Mouse (Mus musculus): ENCODE measurements around the gene Mrps27. TPM values are rescaled to one million over a fixed set of nuclear protein-coding genes. Genes with fewer than 3 reads are reported as not detected.

Gene Mrps27
- polyA plus RNA-seq, 1 experiment: 21.1 TPM

DNA sequence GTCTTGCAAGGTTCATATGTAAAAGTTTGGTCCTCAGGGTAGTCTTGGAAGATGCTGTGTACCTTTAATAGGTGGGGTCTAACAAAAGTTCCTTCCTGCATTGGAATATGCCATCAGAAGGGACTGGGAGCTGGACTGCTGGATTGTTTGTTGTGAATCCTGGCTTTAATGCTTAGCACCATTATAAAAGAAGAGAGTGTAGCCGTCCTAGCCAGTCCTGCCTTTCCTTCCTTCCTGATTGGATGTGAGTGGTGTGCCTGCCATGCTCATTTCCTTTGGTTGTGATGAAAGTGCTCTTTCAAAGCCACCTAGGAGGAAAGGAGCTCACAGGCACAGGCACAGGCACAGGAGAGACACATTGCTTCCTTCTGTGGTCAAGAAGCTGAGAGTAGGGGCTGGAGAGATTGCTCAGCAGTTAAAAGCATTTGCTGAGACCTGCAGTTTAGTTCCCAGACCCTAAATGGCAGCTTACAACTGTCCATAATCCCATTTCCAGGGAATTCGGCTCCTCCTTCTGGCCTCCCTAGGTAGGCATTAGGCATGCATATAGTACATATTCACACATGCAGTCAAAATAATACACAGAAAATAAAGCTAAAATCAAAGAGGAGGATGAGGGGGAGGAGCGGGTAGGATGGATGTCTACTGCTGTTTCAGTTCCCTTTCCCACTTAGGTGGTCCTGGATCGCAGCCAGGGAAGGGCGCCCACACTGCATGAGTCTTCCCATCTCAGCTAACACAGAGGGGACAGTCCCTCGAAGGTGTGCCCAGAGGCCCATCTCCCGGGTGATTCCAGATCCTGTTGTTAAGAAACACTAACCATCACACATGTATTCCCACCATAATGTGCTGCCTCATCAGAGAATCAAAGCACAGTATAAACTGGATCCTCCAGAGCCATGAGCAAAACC lies 43.6 kb downstream of the Mrps27 start:
- DNase-seq (ENCODE audit: low spot score): no peak

DNA sequence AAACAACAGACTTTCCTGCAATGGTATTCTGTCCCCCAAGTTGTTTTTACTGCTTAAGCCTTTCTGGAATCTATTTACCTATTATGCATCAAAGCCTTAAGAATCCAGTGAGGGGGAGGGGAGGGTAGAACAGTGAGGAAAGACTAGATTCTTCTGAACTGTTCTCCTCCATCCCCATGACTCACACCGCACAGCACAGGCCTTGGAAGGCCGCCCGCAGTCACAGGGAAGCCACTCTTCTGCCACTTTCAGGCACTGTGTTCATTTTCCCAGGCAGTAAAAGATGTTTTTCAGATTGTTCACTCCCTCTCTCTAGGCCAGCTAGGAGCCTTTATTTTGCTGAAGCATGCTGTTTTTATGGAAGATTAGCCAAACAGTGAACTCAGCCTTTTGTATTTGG lies 46.8 kb downstream of the Mrps27 start:
- no peak for DNase-seq (ENCODE audit: low spot score)

DNA sequence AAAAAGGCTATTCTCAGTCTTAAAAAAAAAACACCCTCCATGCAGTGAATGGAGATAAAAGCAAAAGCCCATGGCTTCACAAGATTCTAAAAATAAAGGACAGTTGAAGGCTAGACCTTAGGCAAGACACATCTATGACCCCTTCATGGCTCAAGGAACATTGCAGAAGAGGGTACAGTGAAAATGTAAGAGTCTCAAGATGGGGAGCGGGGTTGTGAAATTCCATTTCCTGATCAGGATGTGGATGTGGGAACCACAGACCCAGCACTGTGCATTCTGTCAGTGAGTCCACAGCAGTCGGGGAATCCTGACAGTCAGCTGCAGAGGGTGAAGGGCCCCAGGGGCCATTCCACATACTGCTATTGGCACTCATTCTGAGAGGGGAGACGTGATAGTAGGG lies 48.5 kb downstream of the Mrps27 start:
- DNase-seq (ENCODE audit: low spot score): no peak

DNA sequence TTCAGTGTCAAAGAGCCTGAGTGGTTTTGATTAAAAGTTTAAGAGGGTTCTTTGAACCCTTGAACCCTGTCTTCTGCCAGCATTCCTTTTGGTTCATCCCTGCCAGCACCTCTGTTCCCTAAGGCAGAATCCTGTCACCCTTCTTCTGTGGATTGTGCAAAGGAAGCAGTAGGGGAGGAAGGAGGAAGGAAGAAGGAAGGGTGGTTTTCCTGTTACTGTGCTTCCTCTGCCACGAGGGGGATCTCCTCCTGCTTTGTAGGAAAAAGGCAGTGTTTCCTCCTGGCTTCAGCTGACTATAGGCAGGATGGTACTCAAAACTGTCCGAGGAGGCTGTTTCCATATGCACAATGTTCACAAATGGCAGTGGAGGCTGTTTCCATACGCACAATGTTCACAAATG lies 50.1 kb downstream of the Mrps27 start:
- no peak for DNase-seq (ENCODE audit: low spot score)

DNA sequence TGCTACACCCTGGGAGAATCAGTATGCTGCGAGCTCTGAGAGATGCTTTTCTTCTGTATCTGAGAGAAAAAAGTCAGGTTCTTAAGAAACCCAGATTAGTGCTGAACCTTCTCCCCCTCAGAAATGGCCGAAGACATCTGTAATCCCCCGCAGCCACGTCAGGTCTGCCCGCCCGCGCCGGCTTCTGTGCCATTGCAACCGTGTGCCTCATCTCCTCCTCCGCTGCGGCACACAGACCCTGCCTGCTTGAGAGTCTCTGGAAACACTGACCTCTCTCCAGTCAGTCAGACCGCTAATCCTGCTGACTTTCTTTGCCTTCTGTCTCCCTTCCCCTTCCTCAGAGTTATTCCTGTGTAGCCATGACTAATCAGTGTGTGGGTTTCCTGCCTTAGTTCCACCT lies 50.9 kb downstream of the Mrps27 start:
- no peak for DNase-seq (ENCODE audit: low spot score)

DNA sequence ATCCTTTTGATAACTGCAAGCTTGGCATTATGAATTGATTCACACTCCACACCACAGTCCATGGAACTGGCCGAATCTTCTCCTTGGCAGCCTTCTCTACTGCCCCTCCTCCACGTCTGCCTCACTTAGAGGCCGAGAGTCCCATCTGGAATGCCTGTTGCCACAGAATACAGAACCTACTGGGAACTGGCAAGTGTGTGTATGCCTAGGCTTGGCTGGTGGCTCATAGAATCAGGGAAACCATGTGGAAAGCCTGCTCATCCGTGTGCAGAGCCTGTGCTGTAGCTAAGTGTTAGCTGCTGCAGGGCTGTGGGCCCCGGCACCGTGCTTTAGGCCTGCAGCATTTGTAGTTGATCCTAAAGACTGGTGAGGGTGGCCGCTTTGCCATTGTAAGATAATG lies 52.6 kb downstream of the Mrps27 start:
- DNase-seq (ENCODE audit: low spot score): no peak

DNA sequence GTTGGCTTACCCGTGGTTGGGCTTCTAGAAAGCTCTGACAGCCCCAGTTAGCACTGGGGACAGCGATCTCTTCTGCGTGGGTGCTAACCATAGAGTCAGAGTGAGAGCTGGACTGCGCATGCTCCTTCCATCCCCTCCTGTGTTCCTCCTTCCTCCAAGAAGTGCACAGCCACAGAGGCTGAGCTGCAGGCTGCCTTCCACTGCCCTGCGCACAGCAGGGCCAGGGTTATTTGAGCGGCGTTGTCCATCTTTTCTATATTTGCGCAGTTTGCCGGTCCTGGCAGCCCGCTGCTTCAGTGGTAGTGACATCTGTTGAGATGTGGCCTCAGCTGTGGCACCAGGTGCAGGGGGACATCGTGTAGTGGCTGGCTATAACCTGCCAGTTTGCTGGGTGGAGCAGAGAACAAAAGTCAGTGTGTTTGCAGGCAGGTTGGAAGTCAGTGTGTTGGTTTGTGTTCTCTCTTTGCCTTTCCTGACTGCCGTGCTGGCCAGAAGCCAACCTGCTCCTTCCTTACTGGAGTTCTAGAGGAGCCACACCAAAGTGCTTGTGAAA lies 53.6 kb downstream of the Mrps27 start:
- DNase-seq (ENCODE audit: low spot score): no peak

DNA sequence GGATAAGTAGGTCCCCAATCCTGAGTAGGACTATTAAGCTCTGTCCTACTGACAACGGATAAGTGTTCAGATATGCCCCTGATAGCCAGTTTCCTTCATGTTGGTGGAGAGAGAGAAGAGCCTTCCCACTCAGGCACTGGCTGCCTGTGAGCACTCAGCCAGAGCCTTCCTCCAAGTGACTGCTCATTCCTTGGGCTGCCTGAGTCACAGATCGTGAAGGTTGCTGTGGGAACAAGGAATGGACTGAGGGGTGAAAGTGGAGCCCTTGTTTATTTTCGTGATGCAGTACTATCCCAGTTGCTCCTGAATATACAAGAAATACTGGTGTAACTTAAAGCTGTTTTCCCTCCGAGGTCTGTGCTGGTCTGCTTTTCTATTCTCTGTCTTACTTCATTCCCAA lies 54.8 kb downstream of the Mrps27 start:
- no peak for DNase-seq (ENCODE audit: low spot score)

DNA sequence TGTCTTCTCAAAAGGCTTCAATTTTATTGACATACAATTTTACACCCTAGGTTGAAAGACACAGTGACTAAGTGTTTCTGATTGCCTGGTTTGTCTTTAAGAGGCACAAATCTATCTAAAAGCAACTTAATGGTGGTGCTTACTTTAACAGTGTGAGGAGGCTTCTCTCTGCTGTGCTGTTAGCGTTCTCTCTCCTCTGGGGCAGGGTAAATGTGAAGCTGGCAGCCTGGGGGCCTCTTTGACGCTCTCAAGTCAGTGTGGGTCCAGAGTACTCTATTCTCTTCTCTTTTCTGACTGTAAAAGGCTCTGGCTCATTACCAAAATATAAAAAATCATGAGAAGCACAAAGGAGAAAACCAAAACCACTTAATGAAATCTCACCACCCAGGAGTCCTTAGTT lies 64.6 kb downstream of the Mrps27 start:
- no peak for DNase-seq (ENCODE audit: low spot score)

DNA sequence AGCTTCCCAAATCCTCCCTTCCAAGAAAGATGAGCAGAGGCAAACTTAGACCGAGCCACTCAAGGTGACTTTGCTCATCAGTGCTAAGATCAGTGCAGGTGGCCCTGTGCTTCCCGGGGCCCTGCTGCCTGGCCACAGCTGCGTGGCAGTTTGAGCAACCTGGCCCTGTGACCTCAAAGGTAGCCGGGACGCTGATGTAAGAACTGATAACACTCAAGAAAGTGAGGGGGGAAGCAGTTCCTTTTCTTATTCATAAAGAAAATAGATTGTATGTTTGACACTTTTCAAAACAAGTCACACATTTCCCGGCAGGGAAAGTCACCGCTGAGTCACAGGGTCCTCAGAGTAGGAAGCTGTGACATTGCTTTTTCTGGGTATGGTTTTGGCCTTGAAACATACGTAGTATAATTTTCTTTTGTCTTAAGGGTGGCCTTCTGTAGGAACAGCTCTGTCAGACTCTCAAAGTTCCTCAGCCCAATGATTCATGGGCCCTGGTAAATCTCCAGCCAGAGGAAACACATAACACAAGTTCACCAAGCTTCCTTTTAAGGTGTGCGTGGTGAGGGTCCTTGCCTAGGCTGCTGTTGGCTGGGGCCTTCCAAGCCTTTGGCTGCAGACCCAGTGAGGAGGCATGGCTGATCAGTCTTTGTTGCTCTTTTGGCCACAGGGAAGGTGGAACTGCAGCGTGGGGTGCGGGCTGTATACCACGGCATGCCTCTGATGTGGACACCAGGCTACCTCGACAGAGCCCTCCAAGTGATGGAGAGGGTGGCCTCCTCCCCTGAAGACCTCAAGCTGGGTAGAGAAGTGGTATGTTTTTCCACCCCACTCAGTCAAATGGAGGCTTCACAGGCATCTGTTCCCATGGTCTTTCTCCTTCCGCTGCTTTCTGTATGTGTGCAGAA lies 66.3 kb downstream of the Mrps27 start:
- no peak for DNase-seq (ENCODE audit: low spot score)

DNA sequence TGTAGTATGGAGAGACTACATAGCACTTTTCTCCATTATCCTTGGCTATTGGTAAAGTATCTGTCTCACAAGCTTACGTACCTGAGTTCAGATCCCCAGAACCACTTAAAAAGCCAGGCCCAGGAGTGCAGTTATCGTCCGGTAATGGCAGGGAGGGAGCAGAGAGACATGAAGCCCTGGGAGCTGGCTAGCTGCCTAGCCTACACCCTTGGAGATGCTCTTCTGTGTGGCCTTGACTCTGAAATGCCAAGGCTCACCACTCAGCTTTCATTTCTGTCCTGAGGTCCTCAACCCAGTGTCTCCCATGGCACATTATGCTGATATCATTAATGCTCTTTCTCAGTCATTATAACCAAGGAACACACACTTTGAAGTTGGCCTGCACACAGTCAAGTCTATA lies 67.2 kb downstream of the Mrps27 start:
- DNase-seq (ENCODE audit: low spot score): no peak

DNA sequence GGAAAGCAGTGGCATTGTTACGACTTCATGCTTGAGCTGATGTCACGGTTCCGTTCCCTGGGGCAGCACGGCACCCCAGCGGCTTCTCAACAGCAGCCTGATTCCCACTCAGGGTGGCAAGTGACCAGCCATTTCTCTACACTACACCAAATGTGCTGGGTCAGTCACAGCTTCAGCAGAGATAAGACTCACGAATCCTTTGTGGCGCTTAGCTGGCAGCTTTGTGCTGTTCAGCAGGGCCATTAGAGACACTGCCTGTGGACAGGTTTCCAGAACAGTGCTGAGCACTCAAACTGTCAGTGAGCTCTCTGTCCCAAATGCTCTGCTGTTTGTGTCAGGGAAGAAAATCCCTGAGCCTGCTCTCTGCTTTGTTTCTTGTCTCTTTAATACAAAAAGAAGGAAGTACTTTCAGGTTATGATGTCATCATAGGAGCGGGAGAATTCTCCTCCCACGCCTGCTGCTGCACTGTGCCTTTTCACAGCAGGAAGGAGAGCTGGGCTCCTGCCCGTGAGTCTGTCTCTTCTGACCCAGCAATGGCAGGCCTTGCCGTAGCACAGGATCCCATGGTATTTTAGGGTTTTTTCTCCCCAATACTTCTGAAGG lies 68.0 kb downstream of the Mrps27 start:
- DNase-seq (ENCODE audit: low spot score): no peak

DNA sequence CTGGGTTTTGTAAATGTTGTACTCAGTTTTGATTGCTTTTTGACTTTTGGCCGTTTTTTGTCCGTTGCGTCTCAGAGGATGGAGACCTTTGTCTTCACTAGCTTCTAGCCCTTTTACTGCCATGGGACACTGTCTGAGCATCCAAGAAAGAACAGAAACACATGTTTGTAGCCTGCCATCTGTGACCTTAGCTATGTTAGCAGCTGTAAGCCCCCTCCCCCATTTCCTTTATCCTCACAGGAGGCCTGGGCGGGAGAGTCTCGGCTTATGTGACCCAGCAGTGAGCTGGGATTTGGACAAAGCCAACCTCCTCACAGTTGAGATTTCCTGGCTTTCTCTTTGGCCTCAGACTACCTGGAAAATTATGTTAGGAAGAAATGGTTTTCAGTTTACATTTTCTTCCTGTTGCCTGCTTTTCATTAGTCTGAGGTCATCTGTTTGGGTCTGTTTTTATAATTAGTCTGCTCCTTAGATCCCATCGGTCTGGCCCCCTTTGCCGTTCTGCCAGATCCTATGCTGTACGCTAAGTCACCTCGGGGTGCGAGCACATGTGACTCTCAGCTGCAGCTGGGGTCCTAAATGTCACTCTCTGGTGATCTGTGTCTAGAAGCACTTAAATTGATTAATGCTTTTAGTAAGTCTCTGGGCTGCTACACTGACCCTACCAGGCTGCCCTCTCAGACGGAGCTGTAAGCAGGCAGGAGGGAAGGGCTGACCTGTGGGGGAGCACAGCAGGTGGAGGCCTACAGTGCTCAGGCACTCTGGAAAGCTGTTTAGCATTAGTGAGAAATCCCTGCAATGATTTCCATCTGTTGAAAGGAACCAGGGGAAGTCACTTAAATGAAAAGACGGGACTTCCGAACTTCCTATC lies 69.1 kb downstream of the Mrps27 start:
- no peak for DNase-seq (ENCODE audit: low spot score)

DNA sequence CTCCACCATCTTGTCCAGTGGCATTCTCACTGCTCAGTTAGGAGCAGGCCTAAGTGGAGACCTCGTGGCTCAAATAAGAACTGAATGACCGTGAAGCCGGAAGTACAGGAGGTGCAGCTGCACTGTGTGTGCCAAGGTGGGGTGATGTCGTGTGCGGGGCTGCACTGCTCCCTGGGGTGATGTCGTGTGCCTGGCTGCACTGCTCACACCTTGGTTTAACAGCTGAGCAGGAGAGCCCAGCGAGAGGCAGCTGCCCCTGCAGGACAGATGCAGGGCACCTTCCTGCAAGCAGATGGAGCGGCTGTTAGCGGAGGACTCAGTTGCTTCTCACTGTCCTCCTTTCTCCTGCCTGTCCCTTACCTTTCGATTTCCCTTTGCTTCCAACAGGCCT lies 69.8 kb downstream of the Mrps27 start:
- DNase-seq (ENCODE audit: low spot score): no peak

DNA sequence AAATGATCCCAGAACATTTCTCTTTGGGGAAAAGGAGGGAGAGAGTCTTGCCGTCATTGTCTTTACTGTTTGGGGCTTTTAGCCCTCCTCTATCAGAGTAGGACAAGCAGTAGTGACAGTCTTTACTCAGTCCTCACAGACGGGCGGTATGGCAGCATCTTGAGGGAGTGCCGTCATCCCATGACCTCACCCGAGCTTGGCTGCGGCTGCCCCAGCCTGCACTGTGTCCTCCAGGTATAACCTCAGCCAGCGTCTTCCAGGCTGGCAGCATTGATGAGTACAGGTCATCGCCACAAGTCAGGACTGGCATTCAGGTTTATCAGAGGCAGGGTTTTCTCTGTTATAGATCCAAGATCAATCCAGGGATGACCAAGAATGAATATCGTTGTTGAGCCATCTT lies 72.0 kb downstream of the Mrps27 start:
- no peak for DNase-seq (ENCODE audit: low spot score)

DNA sequence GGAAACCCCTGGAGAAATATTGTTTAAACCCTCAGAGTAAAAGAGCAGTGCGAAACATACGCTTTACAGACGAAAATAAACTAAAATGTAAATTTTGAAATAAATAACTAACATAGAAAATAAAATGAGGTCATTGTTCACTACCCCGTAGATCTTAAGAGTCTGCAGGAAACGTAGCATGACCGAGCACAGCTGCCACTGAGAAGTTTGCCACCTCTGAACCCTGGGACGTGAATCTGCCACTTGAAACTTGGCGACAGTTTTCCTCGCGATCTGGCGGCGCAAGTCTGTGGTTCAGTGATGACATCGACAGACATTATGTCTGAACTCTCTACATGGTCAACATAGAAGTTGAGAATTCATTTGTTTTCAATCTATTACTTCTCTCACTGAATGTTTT lies 79.0 kb downstream of the Mrps27 start:
- DNase-seq (ENCODE audit: low spot score): no peak

DNA sequence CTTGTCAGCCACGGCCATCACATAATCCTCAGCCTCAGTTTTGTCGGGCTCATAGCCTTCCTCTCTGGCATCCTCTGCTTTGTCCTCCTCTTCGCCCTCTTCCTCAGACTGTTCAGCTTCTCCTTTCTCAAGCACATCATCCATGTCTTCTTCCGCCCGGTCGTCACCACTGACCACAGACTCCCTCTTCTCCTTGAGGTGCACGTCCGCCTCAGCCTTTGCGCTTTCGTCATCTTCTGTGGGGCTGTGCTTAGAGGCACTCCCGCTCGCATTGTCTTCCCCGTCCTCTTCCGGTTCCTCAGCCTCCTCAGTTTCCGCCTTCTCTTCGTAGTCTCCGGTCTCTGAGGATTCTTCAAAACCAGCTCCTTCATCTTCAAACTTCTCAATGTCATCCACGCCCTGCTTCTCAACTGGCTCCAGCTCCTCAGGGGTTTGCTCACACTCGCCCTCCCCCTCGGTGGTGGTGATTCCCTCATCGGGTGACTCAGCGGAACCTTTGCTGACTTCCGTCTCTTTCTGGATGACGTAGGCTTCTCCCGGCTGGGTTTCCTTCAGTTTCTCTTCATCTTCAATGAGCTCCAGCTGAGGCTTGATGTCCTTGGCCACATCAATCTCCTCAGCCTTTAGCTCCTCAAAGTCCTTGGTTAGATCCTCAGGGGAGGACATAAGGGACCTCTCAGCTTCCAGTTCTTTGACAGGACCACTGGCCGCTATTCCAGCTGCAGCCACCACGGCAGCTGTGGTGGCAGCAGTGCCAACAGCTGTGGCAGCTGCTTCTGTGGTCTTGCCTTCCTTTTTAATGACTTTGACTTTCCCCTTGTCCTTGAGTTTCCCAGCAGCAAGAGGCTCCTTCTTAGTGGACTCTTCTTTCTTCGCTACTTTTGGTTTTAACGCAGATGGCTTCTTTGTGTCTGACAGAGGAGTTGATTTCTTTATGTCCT lies 88.8 kb downstream of the Mrps27 start:
- DNase-seq (ENCODE audit: low spot score): no peak

DNA sequence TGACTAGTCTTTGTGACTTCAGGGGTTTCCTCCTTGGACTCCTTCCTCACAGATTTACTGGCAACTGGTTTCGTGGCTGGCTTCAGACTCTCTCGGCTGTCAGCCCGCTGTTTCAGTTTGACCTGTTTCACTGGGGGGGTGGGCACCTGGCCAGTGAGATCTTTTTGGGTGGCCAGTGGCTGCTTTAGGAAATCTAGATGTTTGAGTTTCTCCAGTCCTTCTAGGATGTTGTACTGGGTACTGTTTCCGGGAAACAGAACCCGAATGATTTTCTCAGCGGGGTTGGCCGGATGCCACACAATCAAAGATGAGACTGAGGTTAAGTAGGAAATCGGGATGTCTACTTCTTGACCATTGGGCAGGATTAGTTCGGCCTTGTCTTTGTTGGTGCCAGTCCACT lies 89.9 kb downstream of the Mrps27 start:
- DNase-seq (ENCODE audit: low spot score): no peak

DNA sequence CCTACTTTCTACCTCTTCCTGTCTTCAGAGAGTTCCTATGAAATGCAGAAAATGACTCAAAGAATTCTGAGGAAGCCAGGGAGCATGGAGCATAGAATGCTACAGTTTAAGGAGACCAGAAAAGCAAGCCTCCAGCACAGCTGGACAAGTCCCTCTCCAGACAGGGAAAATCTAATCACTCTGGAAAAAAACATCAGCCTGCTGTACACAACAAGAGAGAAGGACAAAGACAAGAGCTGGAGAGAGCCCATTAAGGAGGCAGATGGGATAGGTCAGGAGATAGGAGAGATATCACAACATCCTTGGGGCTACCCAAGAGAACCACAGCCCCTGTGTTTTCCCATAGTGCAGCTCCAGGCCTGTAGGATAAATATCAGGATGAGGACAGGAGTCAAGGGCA lies 92.5 kb downstream of the Mrps27 start:
- no peak for DNase-seq (ENCODE audit: low spot score)

DNA sequence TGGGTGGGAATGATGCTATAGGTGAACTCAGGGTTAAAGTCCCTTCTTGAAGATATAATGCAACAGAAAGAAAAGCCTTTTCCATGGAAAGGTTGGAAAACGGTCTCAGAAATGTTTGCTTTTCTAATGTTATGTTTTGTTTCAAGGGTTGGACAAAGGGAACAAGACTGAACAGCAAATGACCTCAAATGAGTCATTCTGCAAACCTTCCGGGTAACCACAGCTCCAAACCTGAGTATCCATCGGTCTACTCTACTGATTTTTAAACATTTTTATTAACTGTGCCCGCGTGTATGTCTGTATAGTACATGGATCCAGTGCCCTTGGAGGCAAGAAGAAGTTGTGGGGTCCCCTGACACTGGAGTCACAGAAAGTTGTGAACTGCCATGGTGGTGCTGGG lies 94.8 kb downstream of the Mrps27 start:
- no peak for DNase-seq (ENCODE audit: low spot score)

Data from urinary bladder, adult 2 months (tissue).